ENCODE assay signal across 8 mouse cellular contexts in the genomic region with DNA sequence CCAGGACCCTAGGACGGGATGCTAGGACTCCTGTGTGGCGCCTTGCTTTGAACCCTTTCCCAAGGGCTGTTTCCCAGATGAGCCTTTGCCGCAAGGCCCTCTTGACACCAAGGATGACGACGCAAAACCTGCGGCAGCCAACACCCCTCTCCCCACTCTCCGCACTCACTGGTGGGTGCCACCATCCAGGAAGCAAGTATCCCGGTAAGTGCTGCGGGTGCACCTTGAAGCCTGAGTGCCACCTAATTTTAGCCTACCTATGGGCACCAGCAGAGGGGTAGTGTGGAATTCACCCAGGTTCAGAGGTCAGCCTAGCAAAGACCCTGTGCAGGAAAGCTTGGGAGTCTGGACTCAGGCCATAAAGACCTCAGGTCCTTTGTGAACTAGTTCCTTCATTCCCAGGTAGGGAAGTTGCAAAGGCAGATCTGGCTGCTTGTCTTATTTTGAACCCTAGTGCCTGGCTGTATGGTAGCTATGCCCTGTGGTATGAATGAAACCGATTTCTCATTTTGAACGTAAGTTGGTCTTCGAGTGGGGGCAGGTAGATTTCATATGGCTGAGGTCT. TPM values are rescaled to one million over a fixed set of nuclear protein-coding genes. Genes with fewer than 3 reads are reported as not detected.
A peak's percentile ranks its signal among the peaks of the same experiment; 100 is the strongest.
DNase-seq lines count a peak whose midpoint lies in the region; ATAC-seq and TF ChIP-seq lines count a peak whose summit lies in the region.

No protein-coding gene starts in this region.

- TF ChIP-seq CTCF in cerebellum, adult 2 months (IDR thresholded peaks at IDR 0.05; ENCODE audit: borderline replicate concordance, insufficient read depth, low read depth, low read length), result no peak

- DNase-seq in cerebellum, adult 2 months, result peak in 1 of 2 experiments; percentile 40
- DNase-seq in R1 (ENCODE audit: low read depth, low spot score), result peak; percentile 53
- DNase-seq in hindbrain, embryonic 10.5 days (ENCODE audit: low spot score), result no peak
- no peak for DNase-seq in midbrain, embryonic 10.5 days (ENCODE audit: low spot score)
- DNase-seq in spleen, postnatal 4 days (ENCODE audit: low spot score in 2 of 2), result no peak
- no peak for DNase-seq in thymus, postnatal 25 days

- no peaks in the 10 kb centered on the region for H3K27me3 ChIP-seq in cerebellum, adult 2 months (ENCODE audit: control insufficient read depth, insufficient read depth, low read length)
- H3K27me3 ChIP-seq in hindbrain, embryonic 10.5 days (ENCODE audit: insufficient read depth, poor library complexity, severe bottlenecking), result peaks cover 40% of the 10 kb centered on the region
- peaks cover 41% of the 10 kb centered on the region for H3K27me3 ChIP-seq in midbrain, embryonic 10.5 days (ENCODE audit: low read depth, poor library complexity, severe bottlenecking)

- no peaks in the 10 kb centered on the region for H3K4me1 ChIP-seq in cerebellum, adult 2 months (ENCODE audit: control insufficient read depth, insufficient read depth, low read length)
- H3K4me1 ChIP-seq in hindbrain, embryonic 10.5 days (replicated peaks), result peaks cover 22% of the 10 kb centered on the region
- H3K4me1 ChIP-seq in midbrain, embryonic 10.5 days, result peaks cover 17% of the 10 kb centered on the region

- no peaks in the 10 kb centered on the region for H3K9me3 ChIP-seq in hindbrain, embryonic 10.5 days
- H3K9me3 ChIP-seq in midbrain, embryonic 10.5 days (replicated peaks), result no peaks in the 10 kb centered on the region

- 22% methylated on average over 12 of the region's 12 CpGs for WGBS in cerebellum, adult 2 months
- WGBS in hindbrain, embryonic 10.5 days, result 26% methylated on average over 12 of the region's 12 CpGs
- WGBS in midbrain, embryonic 10.5 days, result 25% methylated on average over 12 of the region's 12 CpGs

- no peaks in the 10 kb centered on the region for H3K36me3 ChIP-seq in hindbrain, embryonic 10.5 days
- H3K36me3 ChIP-seq in midbrain, embryonic 10.5 days, result no peaks in the 10 kb centered on the region

- H3K4me3 ChIP-seq in cerebellum, adult 2 months (replicated peaks; ENCODE audit: insufficient read depth, low read depth, low read length), result peak overlapping the region; percentile 78
- H3K4me3 ChIP-seq in hindbrain, embryonic 10.5 days, result peak overlapping the region; percentile 59
- peak overlapping the region; percentile 64 for H3K4me3 ChIP-seq in midbrain, embryonic 10.5 days

- ATAC-seq in cerebellum, adult (ENCODE audit: insufficient number of reproducible peaks, low FRiP score, low TSS enrichment), result no peak
- ATAC-seq in inflammation-experienced regulatory T-cells, adult 6 months, result no peak

- peak overlapping the region; percentile 77 for H3K27ac ChIP-seq in cerebellum, adult 2 months (ENCODE audit: insufficient read depth, low read length)
- H3K27ac ChIP-seq in hindbrain, embryonic 10.5 days, result peak overlapping the region; percentile 80
- 0 out of 2 replicates have a peak overlapping the region, but pooled peaks have one; percentile 61 for H3K27ac ChIP-seq in midbrain, embryonic 10.5 days (replicated peaks)

- TF ChIP-seq POLR2A in cerebellum, adult 2 months (IDR thresholded peaks at IDR 0.05; ENCODE audit: borderline replicate concordance, insufficient read depth, low read length), result no peak

RNA-seq across cellular contexts. Expression of gene Snhg11, which starts 0.8 kb away (rescaled TPM):
- polyA plus RNA-seq in cerebellum, adult 2 months (2012; rRNA removed), result 1,048 and 1,100 TPM in 2 replicates
- polyA plus RNA-seq in hindbrain, embryonic 10.5 days (2016; fragmentation: Nextera tagmentation; extraction: Ambion mirVana), result 41.0 and 88.9 TPM in 2 replicates
- 36.4 and 55.1 TPM in 2 replicates for polyA plus RNA-seq in midbrain, embryonic 10.5 days (2016; fragmentation: Nextera tagmentation; extraction: Ambion mirVana)
- polyA plus RNA-seq in inflammation-experienced regulatory T-cells, adult 6 months (2017; shearing (Covaris generic)), result under 1 TPM in 2 of 3 experiments, not detected in 1; 0.10 to 0.11 TPM

RNA-seq across cellular contexts. Expression of gene Ralgapb, which starts 33.4 kb away (rescaled TPM):
- 53.3 and 54.4 TPM in 2 replicates for polyA plus RNA-seq in cerebellum, adult 2 months (2012; rRNA removed)
- polyA plus RNA-seq in hindbrain, embryonic 10.5 days (2016; fragmentation: Nextera tagmentation; extraction: Ambion mirVana), result 12.8 and 12.9 TPM in 2 replicates
- polyA plus RNA-seq in midbrain, embryonic 10.5 days (2016; fragmentation: Nextera tagmentation; extraction: Ambion mirVana), result 11.0 and 11.6 TPM in 2 replicates
- polyA plus RNA-seq in inflammation-experienced regulatory T-cells, adult 6 months (2017; shearing (Covaris generic)), result 10 to 100 TPM; 13.3 to 18.2 (median 13.8) TPM

Comparison
In these comparisons a context has a peak if more than half of its experiments do, and no peak if none do; other contexts are left out.
1. RNA of gene Snhg11, which starts 0.8 kb away (polyA plus RNA-seq): 1,048 to 1,100 TPM in cerebellum, adult 2 months, 41.0 to 88.9 TPM in hindbrain, embryonic 10.5 days and 36.4 to 55.1 TPM in midbrain, embryonic 10.5 days; 0.10 to 0.11 TPM in inflammation-experienced regulatory T-cells, adult 6 months; every median in the first group is over 10 times any median in the second.
2. Peak in every context shown above with its lines, with median percentiles within 50 percentile points of each other: H3K27ac ChIP-seq and H3K4me3 ChIP-seq.